Mouse (Mus musculus): ENCODE data around the gene Wdr5. TPM values are rescaled to one million over a fixed set of nuclear protein-coding genes. Genes with fewer than 3 reads are reported as not detected.

Wdr5 gene
- polyA plus RNA-seq, 1 experiment from 2014 or later: 66.8 TPM

DNA sequence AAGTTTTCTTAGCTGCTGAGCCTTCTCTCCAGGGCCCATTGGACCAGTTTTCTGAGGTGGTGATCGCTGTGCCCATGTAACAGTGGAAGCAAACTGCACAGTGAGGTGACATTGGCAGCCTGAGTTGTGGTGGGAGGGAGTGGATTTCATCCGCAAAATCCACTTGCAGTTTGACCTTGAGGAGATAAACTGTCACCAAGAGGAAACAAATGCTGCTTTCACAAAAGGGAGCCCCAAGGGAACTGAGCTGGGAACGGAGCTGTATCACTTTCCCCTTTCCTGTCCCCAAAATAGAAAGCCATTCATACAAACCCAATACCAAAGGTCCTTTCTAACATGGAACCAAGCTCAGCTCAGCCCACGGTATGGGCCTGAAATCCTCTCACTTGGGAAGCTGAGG lies 35.1 kb upstream of the Wdr5 start:
- peaks cover 11% of the 10 kb centered on the region; the same call in 1 of the 2 replicates for H3K4me1 ChIP-seq
- no peaks in the 10 kb centered on the region for H3K36me3 ChIP-seq
- H3K4me3 ChIP-seq: no peak overlapping the region
- H3K27ac ChIP-seq: no peak overlapping the region
- WGBS: 54% methylated on average over 4 of the region's 4 CpGs
- H3K9ac ChIP-seq: no peak overlapping the region
- no peak for ATAC-seq (ENCODE audit: insufficient number of reproducible peaks, insufficient read depth, low FRiP score, low TSS enrichment)
- no peaks in the 10 kb centered on the region for H3K27me3 ChIP-seq
- no peak overlapping the region for H3K4me2 ChIP-seq (replicated peaks)
- H3K9me3 ChIP-seq: no peaks in the 10 kb centered on the region

DNA sequence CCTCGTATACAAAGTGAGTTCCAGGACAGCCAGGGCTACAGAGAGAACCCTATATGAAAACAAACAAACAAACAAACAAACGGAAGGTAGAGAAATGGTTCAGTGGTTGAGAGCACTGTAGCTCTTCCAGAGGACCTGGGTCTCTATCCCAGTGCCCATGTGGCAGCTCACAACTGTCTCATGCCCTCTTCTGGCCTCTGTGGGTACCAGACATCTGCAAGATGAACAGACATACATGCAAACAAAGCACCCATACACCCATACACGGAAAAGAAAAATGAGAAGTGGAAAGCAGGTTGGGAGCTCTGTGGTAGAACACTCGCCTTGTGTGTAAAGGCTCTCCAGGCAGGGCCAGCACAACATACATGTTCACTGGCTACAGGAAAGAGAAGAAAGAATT lies 34.6 kb upstream of the Wdr5 start:
- WGBS: 75% methylated on average over 4 of the region's 4 CpGs
- H3K4me3 ChIP-seq: no peak overlapping the region
- H3K4me2 ChIP-seq (replicated peaks): no peak overlapping the region
- no peaks in the 10 kb centered on the region for H3K9me3 ChIP-seq
- no peak for ATAC-seq (ENCODE audit: insufficient number of reproducible peaks, insufficient read depth, low FRiP score, low TSS enrichment)
- peaks cover 11% of the 10 kb centered on the region; the same call in 1 of the 2 replicates for H3K4me1 ChIP-seq
- no peaks in the 10 kb centered on the region for H3K27me3 ChIP-seq
- H3K27ac ChIP-seq: no peak overlapping the region
- H3K9ac ChIP-seq: no peak overlapping the region
- no peaks in the 10 kb centered on the region for H3K36me3 ChIP-seq

DNA sequence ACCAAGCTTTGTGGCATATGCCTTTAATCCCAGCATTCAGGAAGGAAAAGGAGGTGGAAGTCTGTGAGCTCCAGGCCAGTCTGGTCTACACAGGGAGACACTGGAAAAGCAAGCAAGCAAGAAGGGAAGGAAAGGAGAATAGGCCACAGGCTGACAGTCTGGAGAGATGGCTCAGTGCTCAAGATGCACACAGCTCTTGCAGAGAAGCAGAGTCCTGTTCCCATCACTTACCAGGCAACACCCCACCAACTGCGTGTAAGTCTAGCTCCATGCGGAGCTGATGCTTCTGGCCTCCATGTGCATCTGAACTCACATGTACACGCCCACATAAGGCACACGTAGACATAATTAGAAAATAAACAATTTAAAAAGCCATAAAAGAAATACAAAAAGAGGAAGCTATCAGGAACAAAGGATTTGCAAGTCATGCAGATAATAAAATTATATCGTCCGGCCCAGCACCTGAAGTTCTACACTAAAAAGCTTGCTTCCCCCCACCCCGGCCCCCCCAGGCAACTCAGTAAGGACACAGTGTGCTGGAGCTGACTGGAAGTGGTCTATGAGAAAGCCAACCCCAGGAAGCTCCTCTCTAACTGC lies 32.6 kb upstream of the Wdr5 start:
- Histone ChIP-seq H3K9ac (no peak overlapping the region), H3K4me1 (no peaks in the 10 kb centered on the region), H3K4me3 (no peak overlapping the region), H3K27ac (no peak overlapping the region), H3K36me3 (no peaks in the 10 kb centered on the region), H3K27me3 (no peaks in the 10 kb centered on the region), H3K9me3 (no peaks in the 10 kb centered on the region), H3K4me2 (replicated peaks) (no peak overlapping the region)
- 79% methylated on average over 7 of the region's 7 CpGs for WGBS
- ATAC-seq (ENCODE audit: insufficient number of reproducible peaks, insufficient read depth, low FRiP score, low TSS enrichment): no peak

DNA sequence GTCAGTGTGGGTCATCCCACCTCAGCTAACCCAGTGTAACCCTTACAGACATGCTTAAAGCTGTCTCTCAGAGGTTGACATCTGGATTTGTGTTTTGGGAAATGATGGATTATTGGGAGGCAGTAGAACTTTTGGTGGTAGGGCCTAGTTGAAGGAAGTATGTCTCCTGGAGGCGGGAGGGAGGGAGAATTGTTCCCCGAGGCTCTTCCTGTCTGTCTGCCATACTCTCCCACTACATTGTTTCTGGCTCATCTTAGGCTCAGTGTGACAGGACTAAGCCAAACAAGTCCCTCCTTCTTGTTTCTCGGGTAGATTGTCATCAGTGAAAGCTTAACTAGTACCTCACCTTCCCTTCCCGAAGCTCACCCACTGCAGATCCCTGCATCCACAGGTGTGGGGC lies 28.2 kb upstream of the Wdr5 start:
- ATAC-seq (ENCODE audit: insufficient number of reproducible peaks, insufficient read depth, low FRiP score, low TSS enrichment): no peak

DNA sequence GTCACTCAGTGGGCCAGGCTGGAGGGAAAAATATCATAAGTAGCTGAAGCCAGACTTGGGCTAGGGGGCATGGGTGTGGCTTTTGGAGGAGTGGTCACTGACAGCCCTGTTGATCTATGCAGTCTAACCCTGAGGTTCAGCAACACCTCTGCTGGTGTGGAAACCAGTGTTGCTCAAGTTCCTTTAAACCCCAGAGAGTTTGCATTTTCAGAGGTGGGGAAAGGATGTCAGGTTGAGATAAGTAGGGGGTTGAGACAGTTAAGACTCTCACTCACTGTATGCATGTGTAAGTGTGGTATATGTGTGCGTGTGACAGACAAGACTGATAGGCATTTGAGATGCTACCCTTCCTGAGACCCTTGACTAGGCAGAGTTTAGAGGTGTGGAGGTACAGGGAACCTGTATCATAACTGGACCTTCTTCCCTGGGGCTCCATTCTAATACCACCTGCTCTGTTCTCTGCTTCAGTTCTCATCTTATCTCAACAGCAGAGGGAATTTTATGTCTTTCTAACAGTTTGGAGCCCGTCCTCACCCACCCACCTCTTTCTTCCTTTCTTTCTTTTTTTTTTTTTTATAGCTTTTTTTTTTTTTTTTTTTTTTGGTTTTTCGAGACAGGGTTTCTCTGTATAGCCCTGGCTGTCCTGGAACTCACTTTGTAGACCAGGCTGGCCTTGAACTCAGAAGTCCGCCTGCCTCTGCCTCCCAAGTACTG lies 27.5 kb upstream of the Wdr5 start:
- 78% methylated on average over 3 of the region's 4 CpGs for WGBS
- Histone ChIP-seq H3K4me1 (no peaks in the 10 kb centered on the region), H3K9me3 (no peaks in the 10 kb centered on the region), H3K4me3 (no peak overlapping the region), H3K27ac (no peak overlapping the region), H3K4me2 (replicated peaks) (no peak overlapping the region), H3K9ac (no peak overlapping the region), H3K27me3 (no peaks in the 10 kb centered on the region), H3K36me3 (no peaks in the 10 kb centered on the region)
- ATAC-seq (ENCODE audit: insufficient number of reproducible peaks, insufficient read depth, low FRiP score, low TSS enrichment): no peak

More for the DNA sequence above, 28.2 kb upstream of the Wdr5 start:
- H3K27ac ChIP-seq: no peak overlapping the region
- no peaks in the 10 kb centered on the region for H3K4me1 ChIP-seq
- no peaks in the 10 kb centered on the region for H3K27me3 ChIP-seq
- WGBS: 62% methylated on average over 4 of the region's 4 CpGs
- H3K9me3 ChIP-seq: no peaks in the 10 kb centered on the region
- no peak overlapping the region for H3K4me2 ChIP-seq (replicated peaks)
- H3K9ac ChIP-seq: no peak overlapping the region
- H3K36me3 ChIP-seq: no peaks in the 10 kb centered on the region
- no peak overlapping the region for H3K4me3 ChIP-seq

DNA sequence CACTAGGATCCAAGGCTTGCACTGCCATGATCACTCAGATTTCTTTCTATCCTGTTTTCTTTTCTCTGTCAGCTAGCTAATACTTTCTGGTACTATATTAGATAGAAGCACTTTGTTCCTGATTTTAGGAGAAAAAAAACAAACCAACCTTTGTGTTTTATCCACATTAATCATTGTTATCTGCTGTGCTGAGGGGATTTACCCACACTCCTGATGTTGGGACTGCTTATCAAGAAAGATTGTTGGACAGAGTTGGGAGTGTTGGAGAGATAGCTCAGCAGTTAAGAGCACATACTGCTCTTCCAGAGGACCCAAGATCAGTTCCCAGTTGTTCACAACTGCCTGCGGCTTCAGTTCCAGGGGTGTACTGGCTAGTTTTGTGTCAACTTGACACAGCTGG lies 26.6 kb upstream of the Wdr5 start:
- 95% methylated on average over 1 of the region's 1 CpGs for WGBS
- Histone ChIP-seq H3K9ac (no peak overlapping the region), H3K36me3 (no peaks in the 10 kb centered on the region), H3K4me2 (replicated peaks) (no peak overlapping the region), H3K27me3 (no peaks in the 10 kb centered on the region), H3K9me3 (no peaks in the 10 kb centered on the region), H3K4me3 (no peak overlapping the region), H3K4me1 (no peaks in the 10 kb centered on the region), H3K27ac (no peak overlapping the region)
- ATAC-seq (ENCODE audit: insufficient number of reproducible peaks, insufficient read depth, low FRiP score, low TSS enrichment): no peak

DNA sequence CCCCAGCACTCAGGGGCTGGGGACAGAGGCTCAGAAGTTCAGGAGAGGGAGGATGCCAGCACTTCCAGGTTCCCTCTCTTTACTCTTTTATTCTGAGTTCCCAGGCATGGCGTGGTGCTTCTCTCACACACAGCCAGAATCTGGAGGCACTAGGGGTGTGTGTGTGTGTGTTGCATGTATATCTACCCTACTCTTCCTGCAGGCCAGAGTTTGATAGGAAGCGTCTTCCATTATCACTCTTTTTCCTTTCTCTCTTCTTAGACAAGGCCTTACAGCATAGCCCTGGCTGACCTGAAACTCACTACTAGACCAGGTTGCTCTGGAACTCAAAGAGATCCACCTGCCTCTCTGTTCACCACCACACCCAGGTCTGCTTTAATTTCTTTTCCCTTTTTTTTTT lies 24.0 kb upstream of the Wdr5 start:
- H3K4me2 ChIP-seq (replicated peaks): no peak overlapping the region
- no peak overlapping the region for H3K4me3 ChIP-seq
- no peaks in the 10 kb centered on the region for H3K36me3 ChIP-seq
- ATAC-seq (ENCODE audit: insufficient number of reproducible peaks, insufficient read depth, low FRiP score, low TSS enrichment): no peak
- H3K4me1 ChIP-seq: no peaks in the 10 kb centered on the region
- H3K27ac ChIP-seq: no peak overlapping the region
- no peaks in the 10 kb centered on the region for H3K9me3 ChIP-seq
- WGBS: 80% methylated on average over 2 of the region's 2 CpGs
- no peak overlapping the region for H3K9ac ChIP-seq
- H3K27me3 ChIP-seq: no peaks in the 10 kb centered on the region

DNA sequence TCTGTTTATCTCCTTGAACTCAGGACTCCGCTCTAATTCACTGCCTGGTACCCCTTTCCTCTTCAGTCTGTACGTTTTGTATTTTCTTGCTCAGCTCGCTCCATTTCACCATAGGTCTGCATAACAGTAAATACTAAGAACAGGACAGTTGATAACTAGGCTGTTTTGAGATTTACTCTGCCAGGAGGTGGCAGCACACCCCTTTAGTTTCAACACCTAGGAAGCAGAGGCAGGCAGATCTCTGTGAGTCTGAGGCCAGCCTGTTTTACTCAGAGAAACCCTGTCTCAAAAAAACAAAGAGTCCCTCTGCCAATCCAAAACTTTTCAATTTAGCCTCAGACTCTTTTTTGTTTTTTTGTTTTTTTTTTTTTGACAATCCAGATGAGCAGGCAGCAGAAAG lies 21.0 kb upstream of the Wdr5 start:
- Histone ChIP-seq H3K9ac (no peak overlapping the region), H3K4me3 (no peak overlapping the region), H3K27ac (no peak overlapping the region), H3K36me3 (no peaks in the 10 kb centered on the region), H3K9me3 (no peaks in the 10 kb centered on the region), H3K4me2 (replicated peaks) (no peak overlapping the region), H3K27me3 (no peaks in the 10 kb centered on the region), H3K4me1 (no peaks in the 10 kb centered on the region)
- no peak for ATAC-seq (ENCODE audit: insufficient number of reproducible peaks, insufficient read depth, low FRiP score, low TSS enrichment)
- 96% methylated on average over 3 of the region's 3 CpGs for WGBS

DNA sequence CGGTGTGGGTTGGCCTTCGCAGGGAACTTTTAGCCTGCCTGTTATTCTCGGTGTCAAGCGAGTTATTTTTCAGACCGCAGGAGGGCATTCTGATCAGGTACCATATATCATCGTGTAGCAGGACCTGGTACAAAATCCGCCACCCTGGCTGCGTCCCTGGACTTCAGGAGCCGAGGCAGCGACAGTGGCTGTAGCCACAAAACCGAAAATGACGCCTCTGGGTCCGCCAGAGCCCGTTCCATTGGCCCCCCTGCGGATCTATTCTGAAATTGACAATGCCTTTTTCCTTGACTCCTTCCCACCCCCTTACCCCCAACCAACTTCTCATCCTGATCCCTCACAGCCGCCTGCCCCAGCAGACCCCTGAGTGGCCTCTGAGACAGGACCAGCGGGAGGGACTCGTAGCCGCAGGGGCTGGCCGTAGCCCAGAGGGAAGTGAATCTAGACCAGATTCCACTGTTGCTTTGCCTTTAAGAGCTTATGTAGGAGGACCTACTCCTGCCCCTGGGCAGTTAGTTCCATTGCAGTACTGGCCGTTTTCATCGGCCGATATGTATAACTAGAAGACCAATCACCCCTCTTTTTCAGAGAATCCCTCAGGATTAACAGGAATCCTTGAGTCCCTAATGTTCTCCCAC lies 18.4 kb upstream of the Wdr5 start:
- no peak for ATAC-seq (ENCODE audit: insufficient number of reproducible peaks, insufficient read depth, low FRiP score, low TSS enrichment)
- H3K27me3 ChIP-seq: no peaks in the 10 kb centered on the region
- no peaks in the 10 kb centered on the region for H3K36me3 ChIP-seq
- 0 out of 2 replicates have a peak overlapping the region, but pooled peaks have one; percentile 15 for H3K9ac ChIP-seq
- H3K4me1 ChIP-seq: no peaks in the 10 kb centered on the region
- H3K4me3 ChIP-seq: peak overlapping the region; percentile 26
- H3K9me3 ChIP-seq: no peaks in the 10 kb centered on the region
- peak overlapping the region; percentile 52 for H3K4me2 ChIP-seq (replicated peaks)
- H3K27ac ChIP-seq: peak overlapping the region; percentile 65; the same call in 1 of the 2 replicates
- WGBS: 34% methylated on average over 23 of the region's 23 CpGs

DNA sequence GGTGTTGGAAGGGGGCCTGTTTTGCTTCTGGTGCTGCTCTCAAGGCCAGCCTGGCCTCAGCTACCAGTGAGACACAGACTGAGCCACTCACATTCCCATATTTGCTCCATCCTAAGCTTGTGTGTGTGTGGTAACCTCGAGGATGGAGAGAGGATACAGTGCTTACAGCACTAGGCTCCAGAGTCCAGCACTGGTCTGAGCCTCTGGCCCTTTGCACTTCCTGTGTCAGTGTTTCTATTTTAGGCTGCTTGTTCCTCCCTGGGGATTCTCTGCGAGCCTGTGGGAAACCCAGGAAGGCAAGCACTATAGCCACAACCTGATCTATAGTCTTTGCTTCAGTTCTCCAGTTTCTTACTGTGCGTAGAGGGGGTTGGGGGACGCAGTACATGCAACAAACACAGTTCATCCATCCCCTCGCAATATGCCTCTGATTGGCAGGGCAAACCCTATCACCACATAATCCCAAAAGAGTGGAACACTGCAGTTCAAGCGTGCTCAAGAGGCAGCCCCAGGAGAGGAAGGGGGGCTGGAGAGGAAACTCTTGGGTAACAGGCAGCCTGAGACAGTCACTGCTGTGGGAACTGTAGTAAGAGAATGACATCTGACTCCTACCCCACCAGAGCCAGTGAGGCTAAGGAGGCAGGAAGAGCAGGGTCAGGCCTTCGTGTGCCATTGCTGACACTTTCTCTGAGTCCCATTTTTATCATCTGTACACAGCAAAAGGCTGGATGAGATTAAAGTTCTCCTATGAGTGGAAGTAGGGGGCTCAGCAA lies 10.7 kb upstream of the Wdr5 start:
- 0 out of 2 replicates have a peak, but pooled peaks have one; percentile 64 for ATAC-seq (ENCODE audit: insufficient number of reproducible peaks, insufficient read depth, low FRiP score, low TSS enrichment)
- 38% methylated on average over 7 of the region's 7 CpGs for WGBS

DNA sequence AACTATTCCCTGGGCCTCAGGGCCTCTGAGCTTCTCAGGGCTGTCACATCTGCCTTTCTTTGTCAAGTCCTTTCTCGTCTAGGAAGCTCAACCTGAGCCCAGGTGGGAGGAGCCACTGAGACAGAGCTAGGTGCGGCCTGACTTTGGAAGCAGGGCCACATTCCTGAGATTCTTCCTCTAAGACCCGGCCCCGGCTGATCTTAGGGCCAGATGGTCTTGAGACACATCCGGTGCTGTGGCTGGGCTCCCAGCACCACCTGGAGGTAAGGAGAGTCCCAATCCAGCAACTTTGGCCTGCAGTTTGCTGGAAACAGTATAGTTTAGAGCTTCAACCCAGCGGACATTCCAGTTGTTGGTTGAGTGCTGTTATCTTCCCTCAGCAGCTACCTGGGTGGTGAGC lies 9.4 kb upstream of the Wdr5 start:
- H3K4me3 ChIP-seq: no peak overlapping the region
- H3K27me3 ChIP-seq: no peaks in the 10 kb centered on the region
- no peak overlapping the region for H3K9ac ChIP-seq
- WGBS: 6% methylated on average over 6 of the region's 6 CpGs
- peak overlapping the region; percentile 63; the same call in 1 of the 2 replicates for H3K27ac ChIP-seq
- H3K4me1 ChIP-seq: peaks cover 19% of the 10 kb centered on the region
- H3K36me3 ChIP-seq: no peaks in the 10 kb centered on the region
- no peaks in the 10 kb centered on the region for H3K9me3 ChIP-seq
- no peak overlapping the region for H3K4me2 ChIP-seq (replicated peaks)
- peak; percentile 58; the same call in 1 of the 2 replicates for ATAC-seq (ENCODE audit: insufficient number of reproducible peaks, insufficient read depth, low FRiP score, low TSS enrichment)

More for the DNA sequence above, 10.7 kb upstream of the Wdr5 start:
- Histone ChIP-seq H3K9ac (0 out of 2 replicates have a peak overlapping the region, but pooled peaks have one; percentile 1), H3K36me3 (no peaks in the 10 kb centered on the region), H3K9me3 (no peaks in the 10 kb centered on the region), H3K4me2 (replicated peaks) (no peak overlapping the region), H3K4me1 (peaks cover 19% of the 10 kb centered on the region), H3K27ac (peak overlapping the region; percentile 63), H3K4me3 (no peak overlapping the region), H3K27me3 (no peaks in the 10 kb centered on the region)

All from embryonic facial prominence, embryonic 12.5 days (tissue).